Mouse (Mus musculus): Measurements from ENCODE around the gene Cnppd1. TPM values are rescaled to one million over a fixed set of nuclear protein-coding genes. Genes with fewer than 3 reads are reported as not detected.
A peak's percentile ranks its signal among the peaks of the same experiment; 100 is the strongest.

The Cnppd1 gene
- total RNA-seq, 2 experiments from 2014 or later = 31.2 to 32.0 TPM

GRCm38 (mm10) chr1:75140601-75141190 lies 1.8 kb downstream of the Cnppd1 start:
- Histone ChIP-seq H3K27ac (peak overlapping the region; percentile 97), H3K4me3 (peak overlapping the region; percentile 86)
- TF ChIP-seq CTCF (conservative IDR thresholded peaks at IDR 0.05) = no peak
- DNase-seq (ENCODE audit: low spot score in 2 of 2) = no peak

GRCm38 (mm10) chr1:75138448-75138847 lies 4.1 kb downstream of the Cnppd1 start:
- H3K27ac ChIP-seq = no peak overlapping the region
- TF ChIP-seq CTCF (conservative IDR thresholded peaks at IDR 0.05) = no peak
- H3K4me3 ChIP-seq = no peak overlapping the region
- no peak for DNase-seq (ENCODE audit: low spot score in 2 of 2)

GRCm38 (mm10) chr1:75136730-75137129 lies 5.8 kb downstream of the Cnppd1 start:
- no peak for TF ChIP-seq CTCF (conservative IDR thresholded peaks at IDR 0.05)
- no peak overlapping the region for H3K27ac ChIP-seq
- DNase-seq (ENCODE audit: low spot score in 2 of 2) = no peak
- no peak overlapping the region for H3K4me3 ChIP-seq

GRCm38 (mm10) chr1:75136293-75136692 lies 6.2 kb downstream of the Cnppd1 start:
- no peak overlapping the region for H3K4me3 ChIP-seq
- no peak for TF ChIP-seq CTCF (conservative IDR thresholded peaks at IDR 0.05)
- DNase-seq (ENCODE audit: low spot score in 2 of 2) = no peak
- no peak overlapping the region for H3K27ac ChIP-seq

GRCm38 (mm10) chr1:75133421-75134207 lies 8.9 kb downstream of the Cnppd1 start, which contains the start of gene Slc23a3:
Gene Slc23a3, minus strand, starts transcription at chr1:75133890.
- DNase-seq (ENCODE audit: low spot score in 2 of 2) = no peak
- no peak within 1 kb of the TSS for H3K4me3 ChIP-seq
- no peak for TF ChIP-seq CTCF (conservative IDR thresholded peaks at IDR 0.05)
- H3K27ac ChIP-seq = no peak within 1 kb of the TSS

- Histone ChIP-seq H3K27ac (no peak overlapping the region), H3K4me3 (no peak overlapping the region)
- peak in 1 of 2 experiments; percentile 37 for DNase-seq (ENCODE audit: low spot score in 2 of 2)
- no peak for TF ChIP-seq CTCF (conservative IDR thresholded peaks at IDR 0.05)
Measured at GRCm38 (mm10) chr1:75128641-75129040, 13.9 kb downstream of the Cnppd1 start.

- no peak for TF ChIP-seq CTCF (conservative IDR thresholded peaks at IDR 0.05)
- peak overlapping the region; percentile 95 for H3K27ac ChIP-seq
- no peak for DNase-seq (ENCODE audit: low spot score in 2 of 2)
- H3K4me3 ChIP-seq = peak overlapping the region; percentile 58
Measured at GRCm38 (mm10) chr1:75125418-75125817, 17.1 kb downstream of the Cnppd1 start.

GRCm38 (mm10) chr1:75124346-75125321 lies 17.9 kb downstream of the Cnppd1 start, which contains the start of gene Nhej1:
Gene Nhej1, minus strand, starts transcription at chr1:75125200.
- Histone ChIP-seq H3K27ac (peak within 1 kb of the TSS; percentile 95), H3K4me3 (peak within 1 kb of the TSS; percentile 58)
- peak; percentile 93 for TF ChIP-seq CTCF (conservative IDR thresholded peaks at IDR 0.05)
- DNase-seq (ENCODE audit: low spot score in 2 of 2) = peak; percentile 87 to 90

- TF ChIP-seq CTCF (conservative IDR thresholded peaks at IDR 0.05) = peak; percentile 49; the same call in 1 of the 2 replicates
- H3K4me3 ChIP-seq = no peak overlapping the region
- H3K27ac ChIP-seq = no peak overlapping the region
- no peak for DNase-seq (ENCODE audit: low spot score in 2 of 2)
Measured at GRCm38 (mm10) chr1:75122211-75122610, 20.3 kb downstream of the Cnppd1 start.

Other genes with a start within 250 kb of the Cnppd1 start
- not detected for gene Cryba2, start 249.6 kb downstream of the Cnppd1 start, total RNA-seq (2021)
- gene Cfap65, start 207.1 kb downstream of the Cnppd1 start, total RNA-seq (2021) = 1 to 10 TPM; 2.4 to 2.7 TPM
- gene Ihh, start 191.0 kb downstream of the Cnppd1 start, total RNA-seq (2021) = under 1 TPM; 0.23 to 0.27 TPM
- 1 to 10 TPM; 1.9 to 2.0 TPM for gene Nhej1, start 17.5 kb downstream of the Cnppd1 start, total RNA-seq (2021)
- under 1 TPM in 1 of 2 experiments, not detected in 1; 0.23 TPM for gene Slc23a3, start 8.8 kb downstream of the Cnppd1 start, total RNA-seq (2021)
- gene Retreg2, start 67 bp upstream of the Cnppd1 start, total RNA-seq (2021) = 100 to 1,000 TPM; 178 to 179 TPM
- gene Zfand2b, start 25.9 kb upstream of the Cnppd1 start, total RNA-seq (2021) = 10 to 100 TPM; 31.9 to 41.8 TPM
- 10 to 100 TPM; 26.9 to 31.4 TPM for gene Abcb6, start 37.7 kb upstream of the Cnppd1 start, total RNA-seq (2021)
- gene Ankzf1, start 49.4 kb upstream of the Cnppd1 start, total RNA-seq (2021) = 10 to 100 TPM; 28.4 to 30.4 TPM
- gene Atg9a, start 49.5 kb upstream of the Cnppd1 start, total RNA-seq (2021) = 100 to 1,000 TPM; 106 to 113 TPM
- 10 to 100 TPM; 16.9 to 17.7 TPM for gene Glb1l, start 68.1 kb upstream of the Cnppd1 start, total RNA-seq (2021)
- gene Stk16, start 68.1 kb upstream of the Cnppd1 start, total RNA-seq (2021) = 10 to 100 TPM; 88.6 to 93.7 TPM
- gene Tuba4a, start 77.2 kb upstream of the Cnppd1 start, total RNA-seq (2021) = 100 to 1,000 TPM; 533 to 543 TPM
- gene A630095N17Rik, start 89.4 kb upstream of the Cnppd1 start, total RNA-seq (2021) = not detected
- 10 to 100 TPM; 69.6 to 82.8 TPM for gene Dnajb2, start 93.7 kb upstream of the Cnppd1 start, total RNA-seq (2021)
- 100 to 1,000 TPM; 395 to 416 TPM for gene Ptprn, start 121.8 kb upstream of the Cnppd1 start, total RNA-seq (2021)
- gene Resp18, start 135.7 kb upstream of the Cnppd1 start, total RNA-seq (2021) = 100 to 1,000 TPM in 1 of 2 experiments, 10 to 100 TPM in 1; 82.5 to 106 TPM
- 10 to 100 TPM; 49.1 to 50.0 TPM for gene Dnpep, start 175.3 kb upstream of the Cnppd1 start, total RNA-seq (2021)
- under 1 TPM; 0.88 to 1.00 TPM for gene Des, start 217.6 kb upstream of the Cnppd1 start, total RNA-seq (2021)
- 100 to 1,000 TPM; 168 to 179 TPM for gene Speg, start 232.6 kb upstream of the Cnppd1 start, total RNA-seq (2021)

Measured in layer of hippocampus, adult 2 months (tissue).